Mouse (Mus musculus) C2C12 (cell line): ENCODE measurements around the gene Gm10135.

ENCODE experiments used
- CTCF ChIP-seq: IDR thresholded peaks from one replicate; pipeline ENCODE4 v1.5.1; 2011; ENCODE audit not compliant: control insufficient read depth, insufficient read depth, insufficient read length
- MAX ChIP-seq: IDR thresholded peaks from one replicate; pipeline ENCODE4 v1.6.1; 2011; ENCODE audit warnings: mild to moderate bottlenecking, control low read depth
- MYOD1 ChIP-seq: IDR thresholded peaks from one replicate; pipeline ENCODE4 v1.6.1; 2011; ENCODE audit warnings: low read depth; ENCODE audit not compliant: control insufficient read depth, insufficient read length

GRCm38 (mm10) chr5:72976539-72976938, 2.0 kb upstream of the Gm10135 start:
- TF ChIP-seq CTCF (no peak), MAX (no peak), MYOD1 (no peak)
